Mouse (Mus musculus) small intestine, adult 2 months (tissue): ENCODE results near the gene Gpa33.

ENCODE experiments used
- CTCF ChIP-seq: fragments of 200-500 bp; IDR thresholded peaks from 2 replicates; pipeline ENCODE4 v1.5.1; 2012; ENCODE audit warnings: low read depth, mild to moderate bottlenecking, control low read depth, inconsistent platforms, low read length, moderate library complexity, mixed read lengths; ENCODE audit not compliant: insufficient replicate concordance, insufficient read length; ENCODE audit errors: extremely low read depth
- POLR2A ChIP-seq: fragments of 200-500 bp; IDR thresholded peaks from 2 replicates; pipeline ENCODE4 v1.6.1; 2012; ENCODE audit warnings: low read depth, mild to moderate bottlenecking, control low read depth, inconsistent platforms, low read length, moderate library complexity

DNA sequence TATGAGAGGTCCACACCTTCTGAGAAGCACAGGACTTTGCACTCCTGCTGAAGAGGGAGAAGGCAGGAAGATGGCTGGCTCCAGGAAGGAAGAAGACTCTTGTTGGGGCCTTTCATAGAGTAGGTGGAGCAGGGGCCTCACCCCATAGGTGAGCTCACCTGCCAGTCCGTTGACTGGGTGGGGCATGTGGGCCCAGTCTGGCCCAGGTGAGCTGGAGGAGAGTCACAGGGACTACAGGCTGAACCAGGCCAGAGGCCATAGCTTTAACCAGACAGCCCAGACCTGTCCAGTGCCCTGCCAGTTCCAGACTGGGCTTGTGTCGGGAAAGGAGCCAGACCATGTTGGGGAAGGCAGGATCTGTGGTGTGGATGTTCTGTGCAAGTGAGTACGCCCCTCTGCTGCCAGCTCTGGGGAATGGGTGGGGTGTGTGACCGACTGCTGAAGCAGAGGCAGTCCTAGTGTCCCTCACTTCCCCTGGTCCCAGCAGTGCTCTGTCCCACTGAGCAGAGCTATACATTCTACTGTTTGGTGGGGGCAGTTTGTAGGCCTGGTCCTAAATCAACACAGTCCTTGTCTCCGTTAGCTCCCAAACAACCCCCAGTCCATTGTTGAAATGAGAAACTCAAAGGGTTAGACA is at the start of gene Gpa33:
- no peak for TF ChIP-seq CTCF
- peak; percentile 95 for TF ChIP-seq POLR2A
